Mouse (Mus musculus) cortical plate, adult 2 months (tissue): Measurements from ENCODE around the gene Sh2b2.

Experiments
- CTCF ChIP-seq: fragments of 200-500 bp; IDR thresholded peaks from 2 replicates; pipeline ENCODE4 v1.5.1; 2011; ENCODE audit warnings: mild to moderate bottlenecking, control low read depth, low read length; ENCODE audit not compliant: insufficient read depth; ENCODE audit errors: extremely low read depth
- POLR2A ChIP-seq: fragments of 200-500 bp; IDR thresholded peaks from 2 replicates; pipeline ENCODE4 v1.6.1; 2011; ENCODE audit warnings: mild to moderate bottlenecking, low read length, control low read depth; ENCODE audit not compliant: insufficient read depth; ENCODE audit errors: extremely low read depth

DNA sequence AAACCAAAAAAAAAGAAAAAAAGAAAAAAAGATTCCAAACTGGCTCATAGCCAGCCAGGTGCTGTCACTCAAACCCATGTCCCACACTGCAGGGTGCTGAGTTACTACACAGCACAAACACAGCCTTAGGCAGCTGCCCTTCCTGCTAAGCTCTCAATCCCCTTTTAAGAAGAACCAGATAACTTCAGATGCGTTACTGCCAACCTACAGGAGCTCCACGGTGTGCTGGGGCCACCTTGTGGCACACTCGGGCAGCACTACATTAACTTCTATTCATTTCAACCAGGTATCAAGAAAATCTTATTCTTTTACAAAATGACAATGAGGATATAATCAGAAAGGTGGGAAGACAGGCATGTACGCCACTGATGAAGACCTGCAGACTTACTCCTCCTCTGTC, 59.6 kb downstream of the Sh2b2 start:
- TF ChIP-seq CTCF = peak; percentile 86
- no peak for TF ChIP-seq POLR2A
